Mouse (Mus musculus): Measurements from ENCODE around the gene Mical3.
"Not testable (repeated sequence)": the region's sequence is repeated elsewhere in the genome, so short reads cannot be mapped to it uniquely, and the experiment has no call there.

Gene Mical3

GRCm38 (mm10) chr6:120907876-120908597 lies 222.8 kb downstream of the Mical3 start:
- in situ Hi-C loops (cut with MseI, MboI), result not testable (repeated sequence)

GRCm38 (mm10) chr6:120906521-120906920 lies 224.3 kb downstream of the Mical3 start:
- in situ Hi-C loops (cut with MseI, MboI), result no loop called here

- in situ Hi-C loops (cut with MseI, MboI), result no loop called here
Observed at GRCm38 (mm10) chr6:120905111-120905510, 225.7 kb downstream of the Mical3 start.

- in situ Hi-C loops (cut with MseI, MboI), result no loop called here
Observed at GRCm38 (mm10) chr6:120903961-120904360, 226.8 kb downstream of the Mical3 start.

GRCm38 (mm10) chr6:120903450-120903912 lies 227.3 kb downstream of the Mical3 start:
- in situ Hi-C loops (cut with MseI, MboI), result no loop called here

DNA sequence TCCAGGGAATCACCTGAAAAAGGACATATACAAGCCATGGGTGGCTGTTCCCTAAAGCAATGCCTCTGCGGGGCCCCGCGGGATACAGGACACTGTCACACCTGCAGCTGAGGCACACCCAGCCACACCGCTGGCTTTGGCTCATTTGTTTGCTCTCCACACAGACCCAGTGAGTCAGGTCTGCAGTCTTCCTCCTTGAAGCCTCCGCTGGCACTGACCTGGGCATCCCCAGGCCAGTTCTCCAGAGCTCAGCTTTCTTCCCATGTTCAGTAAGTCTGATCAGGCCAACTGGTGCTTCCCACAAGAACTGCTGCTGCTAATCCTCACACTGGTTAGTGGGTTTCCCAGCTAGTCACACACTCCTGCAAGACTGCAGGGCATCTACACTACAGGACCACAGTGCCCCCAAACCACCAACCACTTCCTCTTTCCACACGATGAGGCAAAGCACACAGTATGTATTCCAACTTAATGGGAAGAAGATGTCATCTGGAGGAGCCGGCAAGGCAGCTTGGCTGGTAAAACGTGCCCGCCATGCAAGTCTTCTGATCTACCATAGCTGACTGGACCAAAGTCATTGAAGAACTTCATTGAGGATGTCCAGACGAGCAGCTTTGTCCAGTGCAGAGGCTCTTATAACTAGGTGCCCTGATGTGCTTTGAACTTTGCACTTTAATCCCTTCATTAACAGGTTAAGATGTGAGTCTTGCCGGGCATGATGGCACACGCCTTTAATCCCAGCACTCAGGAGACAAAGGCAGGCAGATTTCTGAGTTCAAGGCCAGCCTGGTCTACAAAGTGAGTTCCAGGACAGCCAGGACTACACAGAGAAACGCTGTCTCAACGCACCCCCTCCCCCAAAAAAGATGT lies 228.8 kb downstream of the Mical3 start:
- in situ Hi-C loops (cut with MseI, MboI), result no loop called here

DNA sequence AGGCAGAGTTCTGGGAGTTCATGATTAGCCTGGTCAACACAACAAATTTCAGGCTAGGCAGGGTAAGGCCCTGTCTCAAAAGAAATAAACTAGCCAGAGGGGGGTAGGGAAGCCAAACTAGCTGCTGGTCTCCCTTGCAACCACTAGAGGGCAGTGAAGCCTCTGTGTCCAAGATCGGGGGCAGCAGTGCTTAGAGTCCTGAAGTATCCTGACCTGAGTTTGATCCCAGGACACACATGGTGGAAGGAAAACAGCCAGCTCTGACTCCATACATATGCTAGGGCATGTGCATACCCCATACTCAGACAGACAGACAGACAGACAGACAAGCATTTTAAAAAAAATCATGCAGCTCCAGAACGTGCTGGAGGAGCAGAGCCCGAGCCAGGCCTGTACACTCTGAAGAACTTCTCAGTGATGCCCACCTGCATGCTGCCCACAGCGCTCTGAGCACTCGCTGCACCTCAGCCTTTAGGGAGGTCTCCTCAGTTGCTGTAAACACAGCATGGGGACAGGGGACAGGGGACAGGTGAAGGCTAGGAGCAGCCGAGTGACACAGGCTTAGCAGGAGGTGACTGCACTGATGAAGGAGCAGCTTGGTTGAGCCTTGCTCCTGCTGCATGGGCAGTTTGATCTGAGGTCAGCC lies 232.5 kb downstream of the Mical3 start:
- in situ Hi-C loops (cut with MseI, MboI), result no loop called here

- in situ Hi-C loops (cut with MseI, MboI), result no loop called here
Observed at GRCm38 (mm10) chr6:120894524-120894923, 236.3 kb downstream of the Mical3 start.

DNA sequence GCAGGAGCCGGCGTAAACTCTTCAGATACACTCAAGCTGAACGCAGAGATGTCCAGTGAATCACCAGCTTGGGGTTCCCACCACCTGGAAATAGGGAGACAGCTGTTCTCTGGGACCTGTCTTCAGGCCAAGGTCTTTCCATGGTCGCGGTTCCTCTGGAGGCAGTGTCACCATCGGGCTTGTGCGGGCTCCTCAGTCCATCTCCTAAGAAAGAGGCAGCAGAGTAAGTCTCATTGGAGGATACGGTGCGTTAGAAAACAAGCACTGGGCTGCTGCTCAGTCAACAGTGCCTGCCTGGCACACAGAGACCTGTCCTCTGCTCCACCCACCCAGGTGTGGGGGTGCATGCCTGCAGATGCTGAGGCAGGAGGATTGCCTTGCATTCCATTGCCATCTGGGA lies 236.7 kb downstream of the Mical3 start:
- in situ Hi-C loops (cut with MseI, MboI), result no loop called here

GRCm38 (mm10) chr6:120886696-120887095 lies 244.1 kb downstream of the Mical3 start:
- in situ Hi-C loops (cut with MseI, MboI), result no loop called here

DNA sequence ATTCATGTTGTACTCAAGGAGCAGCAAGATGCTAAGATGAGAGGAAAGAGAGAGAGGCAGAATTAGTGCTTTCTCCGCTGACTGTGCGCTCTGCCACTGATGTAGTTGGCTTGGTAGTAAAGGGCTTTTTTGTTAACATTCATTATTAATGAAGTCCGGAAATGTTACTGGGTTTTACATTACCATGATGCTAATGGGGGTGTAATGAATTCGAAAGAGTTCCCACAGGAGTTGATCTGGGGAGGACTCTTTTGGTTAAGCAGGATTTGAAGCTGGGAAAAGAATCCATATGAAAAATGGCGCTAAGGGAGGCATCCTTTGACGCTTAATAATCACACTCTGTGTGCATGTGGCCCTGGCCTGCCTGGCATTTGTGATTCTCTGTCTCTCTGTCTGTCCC lies 246.4 kb downstream of the Mical3 start:
- in situ Hi-C loops (cut with MseI, MboI), result no loop called here

Data from mouse trophoblast stem cell (cell line).